Mouse (Mus musculus) CH12.LX (cell line): ENCODE results near the gene Cblb.

Experiments used
- CTCF ChIP-seq, 2 experiments: IDR thresholded peaks in 1 of 2; conservative IDR thresholded peaks in 1 of 2; 2 replicates each; pipeline ENCODE4 v1.5.1; 2011 to 2012; ENCODE audit warnings: low read depth in 2 of 2, low read length in 2 of 2, improper control_type of control experiment in 1 of 2, inconsistent platforms in 1 of 2, mild to moderate bottlenecking in 1 of 2, moderate library complexity in 1 of 2
- EP300 ChIP-seq: IDR thresholded peaks from 2 replicates; pipeline ENCODE4 v1.6.1; 2011; ENCODE audit warnings: low read length, improper control_type of control experiment
- NRF1 ChIP-seq: IDR thresholded peaks from 2 replicates; pipeline ENCODE4 v1.6.1; 2014; ENCODE audit warnings: low read depth, mild to moderate bottlenecking, inconsistent platforms, low read length, improper control_type of control experiment, moderate library complexity
- USF1 ChIP-seq: IDR thresholded peaks from 2 replicates; pipeline ENCODE4 v1.6.1; 2014; ENCODE audit warnings: low read depth, mild to moderate bottlenecking, inconsistent platforms, low read length, improper control_type of control experiment
- ZNF384 ChIP-seq: IDR thresholded peaks from 2 replicates; pipeline ENCODE4 v1.6.1; 2012; ENCODE audit warnings: low read depth, low read length, improper control_type of control experiment, inconsistent platforms

DNA sequence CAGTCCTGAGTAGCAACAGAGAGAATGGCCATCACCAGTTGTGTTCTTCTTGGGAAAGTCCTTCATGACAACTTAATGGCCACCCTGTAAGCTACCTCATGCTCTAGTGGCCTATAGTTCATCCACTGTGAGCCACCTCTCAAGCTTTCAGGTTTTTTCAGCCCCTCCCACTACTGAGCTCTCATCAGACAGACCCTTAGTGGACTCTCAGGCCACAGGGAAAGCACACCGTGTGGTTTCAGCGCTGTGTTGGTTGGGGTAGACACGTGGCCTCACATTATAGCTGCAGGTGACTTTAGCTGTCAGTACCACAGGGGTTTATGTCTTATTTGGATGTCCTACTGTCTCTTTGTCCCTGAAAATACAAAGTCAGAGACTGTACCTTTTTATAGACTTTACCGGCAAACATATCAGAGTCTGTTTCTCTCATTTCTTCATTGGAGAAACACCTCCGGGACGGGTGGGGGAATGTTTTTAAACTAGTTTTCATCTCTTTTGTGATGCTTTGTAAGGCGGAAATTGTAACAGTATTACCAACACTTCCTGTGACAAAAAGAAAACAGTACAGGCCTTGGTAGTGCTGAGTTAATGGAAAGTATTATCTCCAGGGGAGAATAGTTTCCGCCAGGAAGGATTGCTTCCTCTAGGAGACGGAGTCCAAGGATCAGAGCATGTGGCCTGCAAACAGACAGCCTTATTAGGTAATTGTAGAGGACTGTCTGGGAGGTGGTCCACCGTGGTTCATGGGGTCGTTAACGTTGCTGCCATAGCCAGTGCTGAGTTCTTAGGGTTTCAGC is 33.5 kb downstream of the Cblb start:
- no peak for TF ChIP-seq EP300
- TF ChIP-seq ZNF384 = no peak
- no peak for TF ChIP-seq CTCF (conservative IDR thresholded peaks at IDR 0.05 in 1 of 2, IDR thresholded peaks at IDR 0.05 in 1 of 2; ENCODE audit: low read depth in 2 of 2, low read length in 2 of 2)
- TF ChIP-seq USF1 = no peak
- TF ChIP-seq NRF1 = no peak
